Mouse (Mus musculus) hindbrain, embryonic 16.5 days (tissue): ENCODE results near the gene Ramp1. TPM values are rescaled to one million over a fixed set of nuclear protein-coding genes. Genes with fewer than 3 reads are reported as not detected.

Source experiments
- ATAC-seq: fragments of 200-750 bp; cut with Nextera tagmentation; 2 replicates; pipeline ENCODE4 v1.8.0; 2017; ENCODE audit warnings: moderate TSS enrichment, moderate library complexity
- H3K27ac ChIP-seq: fragments of 300-500 bp; sonication (generic); 2 replicates; pipeline ENCODE4 v1.5.1; 2014; ENCODE audit warnings: low read depth, mild to moderate bottlenecking, control low read depth, low read length, moderate library complexity
- H3K27me3 ChIP-seq: fragments of 300-500 bp; sonication (generic); replicated peaks from 2 replicates; pipeline ENCODE4 v1.6.1; 2014; ENCODE audit warnings: low read length; ENCODE audit not compliant: control insufficient read depth, insufficient read depth
- H3K36me3 ChIP-seq: fragments of 300-500 bp; sonication (generic); 2 replicates; pipeline ENCODE4 v1.6.1; 2014; ENCODE audit warnings: mild to moderate bottlenecking, low read length, moderate library complexity, mixed read lengths; ENCODE audit not compliant: control insufficient read depth, insufficient read depth
- H3K4me1 ChIP-seq: fragments of 300-500 bp; sonication (generic); 2 replicates; pipeline ENCODE4 v1.6.1; 2014; ENCODE audit warnings: low read depth, low read length; ENCODE audit not compliant: control insufficient read depth, insufficient read depth
- H3K4me2 ChIP-seq: fragments of 300-500 bp; sonication (generic); 2 replicates; pipeline ENCODE4 v1.6.1; 2014; ENCODE audit warnings: mild to moderate bottlenecking, low read length, control low read depth, moderate library complexity
- H3K4me3 ChIP-seq: fragments of 300-500 bp; sonication (generic); 2 replicates; pipeline ENCODE4 v1.5.1; 2014; ENCODE audit warnings: mild to moderate bottlenecking, low read length, control low read depth, moderate library complexity
- H3K9ac ChIP-seq: fragments of 300-500 bp; sonication (generic); 2 replicates; pipeline ENCODE4 v1.6.1; 2014; ENCODE audit warnings: low read depth, mild to moderate bottlenecking, control low read depth, low read length, moderate library complexity
- H3K9me3 ChIP-seq: fragments of 300-500 bp; sonication (generic); 2 replicates; pipeline ENCODE4 v1.6.1; 2014; ENCODE audit warnings: mild to moderate bottlenecking, low read length, moderate library complexity; ENCODE audit not compliant: control insufficient read depth
- WGBS: fragments of 180-500 bp; shearing (Covaris S2); extraction: QIAGEN DNeasy Blood & Tissue Kit; methylation state at CpG from one replicate; pipeline ENCODE4 v1.1.7; 2014; 5-methylcytosine and 5-hydroxymethylcytosine counted together
- polyA plus RNA-seq: library from polyadenylated mRNA; unstranded; fragments of >200 nt; fragmentation: Nextera tagmentation; extraction: Ambion mirVana; gene quantifications from 2 replicates; pipeline ENCODE4 v1.2.1, GENCODE M21; 2015

Gene Ramp1
- polyA plus RNA-seq, 1 experiment from 2014 or later: 28.5 TPM

DNA sequence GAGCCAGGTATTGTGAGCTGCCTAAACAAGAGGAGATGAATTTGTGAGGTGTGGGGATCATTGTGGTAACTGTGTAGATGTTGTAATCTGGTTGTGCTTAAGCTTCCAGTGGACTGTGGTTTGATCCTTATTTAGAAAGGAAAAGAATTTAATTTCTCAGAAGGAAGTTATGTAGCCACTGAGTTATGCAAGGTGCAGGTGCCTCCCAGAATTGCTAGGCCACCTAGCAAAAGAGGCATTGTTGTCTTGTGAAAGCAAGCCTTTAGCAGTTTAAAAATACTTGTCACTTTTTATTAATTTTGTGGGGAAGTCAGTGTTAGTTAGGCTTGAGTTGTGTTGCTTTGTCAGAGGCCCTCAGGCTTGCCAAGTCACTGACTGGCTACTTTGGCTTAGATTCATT lies 78.3 kb downstream of the Ramp1 start:
- no peak overlapping the region for H3K4me3 ChIP-seq
- no peaks in the 10 kb centered on the region for H3K9me3 ChIP-seq
- H3K9ac ChIP-seq: no peak overlapping the region
- H3K27ac ChIP-seq: no peak overlapping the region
- H3K4me2 ChIP-seq: no peak overlapping the region
- H3K36me3 ChIP-seq: no peaks in the 10 kb centered on the region
- no peaks in the 10 kb centered on the region for H3K27me3 ChIP-seq
- H3K4me1 ChIP-seq: no peaks in the 10 kb centered on the region
- ATAC-seq: no peak

DNA sequence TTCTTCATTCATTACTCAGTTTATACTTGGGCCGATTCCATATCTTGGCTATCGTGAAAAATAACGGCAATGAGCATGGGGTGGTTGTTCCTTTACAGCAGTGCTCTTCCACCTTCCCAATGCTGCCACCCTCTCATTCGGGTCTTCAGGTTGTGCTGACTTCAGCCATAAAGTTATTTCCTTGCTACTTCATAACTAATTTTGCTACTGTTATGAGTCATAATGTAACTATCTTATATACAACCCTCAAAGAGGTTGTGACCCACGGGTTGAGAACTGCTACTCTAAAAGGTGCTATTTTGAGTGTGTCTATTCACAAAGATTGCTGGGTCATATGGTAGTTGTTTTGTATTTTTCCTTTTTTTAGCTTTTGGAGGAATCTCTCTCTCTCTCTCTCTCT lies 80.2 kb downstream of the Ramp1 start:
- Histone ChIP-seq H3K27me3 (no peaks in the 10 kb centered on the region), H3K9me3 (no peaks in the 10 kb centered on the region), H3K27ac (no peak overlapping the region), H3K4me1 (no peaks in the 10 kb centered on the region), H3K4me2 (no peak overlapping the region), H3K4me3 (no peak overlapping the region), H3K36me3 (no peaks in the 10 kb centered on the region), H3K9ac (no peak overlapping the region)
- WGBS: 91% methylated on average over 5 of the region's 5 CpGs
- no peak for ATAC-seq

GRCm38 (mm10) chr1:91262508-91262907 lies 82.9 kb downstream of the Ramp1 start:
- Histone ChIP-seq H3K9me3 (no peaks in the 10 kb centered on the region), H3K4me2 (no peak overlapping the region), H3K27me3 (no peaks in the 10 kb centered on the region), H3K4me1 (no peaks in the 10 kb centered on the region), H3K27ac (no peak overlapping the region), H3K9ac (no peak overlapping the region), H3K36me3 (peaks cover 3% of the 10 kb centered on the region; the same call in 1 of the 2 replicates), H3K4me3 (no peak overlapping the region)
- ATAC-seq: no peak
- WGBS: 89% methylated on average over 7 of the region's 7 CpGs

GRCm38 (mm10) chr1:91272260-91272659 lies 92.6 kb downstream of the Ramp1 start:
- WGBS: 85% methylated on average over 2 of the region's 2 CpGs
- H3K9me3 ChIP-seq: no peaks in the 10 kb centered on the region
- H3K27ac ChIP-seq: no peak overlapping the region
- H3K4me1 ChIP-seq: no peaks in the 10 kb centered on the region
- H3K4me3 ChIP-seq: no peak overlapping the region
- H3K36me3 ChIP-seq: no peaks in the 10 kb centered on the region
- no peak overlapping the region for H3K9ac ChIP-seq
- H3K4me2 ChIP-seq: no peak overlapping the region
- no peaks in the 10 kb centered on the region for H3K27me3 ChIP-seq
- ATAC-seq: no peak

Other genes starting within 250 kb of the Ramp1 start
- not detected in 2 replicates for gene Prlh, start 226.7 kb upstream of the Ramp1 start, polyA plus RNA-seq
- gene Rab17, start 210.2 kb upstream of the Ramp1 start, polyA plus RNA-seq: 0.36 TPM in 1 of 2 replicates, not detected in the other
- gene Lrrfip1, start 181.1 kb upstream of the Ramp1 start, polyA plus RNA-seq: 40.9 and 43.3 TPM in 2 replicates
- 0.28 and 0.60 TPM in 2 replicates for gene Rbm44, start 34.7 kb upstream of the Ramp1 start, polyA plus RNA-seq
- 59.2 and 60.1 TPM in 2 replicates for gene Ube2f, start 70.5 kb downstream of the Ramp1 start, polyA plus RNA-seq
- gene Scly, start 118.5 kb downstream of the Ramp1 start, polyA plus RNA-seq: 14.7 and 15.0 TPM in 2 replicates
- 0.05 and 0.14 TPM in 2 replicates for gene Espnl, start 142.3 kb downstream of the Ramp1 start, polyA plus RNA-seq
- 0.30 and 0.54 TPM in 2 replicates for gene Klhl30, start 171.2 kb downstream of the Ramp1 start, polyA plus RNA-seq
- gene Erfe, start 186.6 kb downstream of the Ramp1 start, polyA plus RNA-seq: 0.21 and 0.31 TPM in 2 replicates
- gene Ilkap, start 219.0 kb downstream of the Ramp1 start, polyA plus RNA-seq: 140 and 145 TPM in 2 replicates
- gene Hes6, start 234.2 kb downstream of the Ramp1 start, polyA plus RNA-seq: 138 and 150 TPM in 2 replicates